Comparison of ENCODE assay signal across 11 mouse cellular contexts in the genomic region with DNA sequence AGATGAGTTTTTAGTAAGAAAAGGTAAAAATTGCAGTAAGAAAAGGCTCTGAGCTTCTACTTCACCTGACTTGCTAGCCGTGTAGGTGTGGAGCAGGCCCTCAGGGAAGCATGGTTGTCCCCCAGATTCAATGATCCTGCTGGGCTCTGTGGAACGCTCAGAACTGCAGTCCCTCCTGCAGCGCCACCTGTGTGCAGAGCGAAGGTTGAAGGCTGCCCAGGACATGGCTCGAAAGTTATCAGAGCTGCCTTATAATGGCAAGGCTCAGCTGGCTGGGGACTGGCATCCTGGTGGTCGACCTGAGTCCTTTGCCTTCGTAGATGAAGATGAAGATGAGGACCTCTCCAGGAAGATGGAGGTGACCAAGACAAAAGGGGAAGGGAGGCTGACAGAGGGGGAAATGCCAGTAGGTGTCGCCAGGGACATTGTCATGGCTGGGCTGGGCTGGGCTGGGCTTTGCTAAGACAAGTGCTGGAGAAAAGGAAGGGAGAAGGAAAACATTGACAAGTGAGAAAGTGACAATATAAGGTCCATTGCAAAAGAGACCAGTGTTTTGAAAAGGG. TPM values are rescaled to one million over a fixed set of nuclear protein-coding genes. Genes with fewer than 3 reads are reported as not detected.
DNase-seq lines count a peak whose midpoint lies in the region; ATAC-seq and TF ChIP-seq lines count a peak whose summit lies in the region.
"Had no signal": no experiment of that assay in that cellular context is flagged by ENCODE, and none has a peak within 500 bp of the region (broad histone marks: within the 10 kb centered on the region; RNA-seq: fewer than 3 reads in every experiment).

No protein-coding gene starts in this region.

- H3K36me3 ChIP-seq in testis, adult 2 months (ENCODE audit: control insufficient read depth, insufficient read depth, low read length) = no peaks in the 10 kb centered on the region; the same call in 1 of the 2 replicates

- H3K27ac ChIP-seq in testis, adult 2 months (ENCODE audit: control insufficient read depth, insufficient read depth, low read depth, low read length) = no peak overlapping the region
- H3K27ac ChIP-seq: hindbrain, embryonic 15.5 days had no signal

- DNase-seq in cerebellum, adult 8-10 months = no peak
- peak; percentile 8 for DNase-seq in kidney, adult 9 months
- DNase-seq in kidney, adult 11 months = no peak
- DNase-seq in testis, postnatal 14 days (ENCODE audit: low spot score) = no peak
- no peak for DNase-seq in right cerebral cortex, postnatal 36 days (ENCODE audit: low spot score in 2 of 2)
- DNase-seq: B cell, adult 2 months had no signal

- no peak overlapping the region for H3K4me3 ChIP-seq in testis, adult 2 months (ENCODE audit: control insufficient read depth, low read depth, low read length)
- H3K4me3 ChIP-seq: hindbrain, embryonic 15.5 days had no signal

- ATAC-seq in cerebellum, adult (ENCODE audit: insufficient number of reproducible peaks, low FRiP score, low TSS enrichment) = peak; percentile 57; the same call in 1 of the 2 replicates
- 0 out of 2 replicates have a peak, but pooled peaks have one; percentile 19 for ATAC-seq in monocyte, adult 5-6 weeks (replicated peaks; ENCODE audit: insufficient number of reproducible peaks, low FRiP score, low TSS enrichment, poor library complexity, severe bottlenecking)

- H3K4me1 ChIP-seq in testis, adult 2 months (ENCODE audit: control insufficient read depth, insufficient read depth, low read length) = no peaks in the 10 kb centered on the region
- H3K4me1 ChIP-seq: hindbrain, embryonic 15.5 days had no signal

- 0 out of 2 replicates have a peak, but pooled peaks have one; percentile 0 for TF ChIP-seq CTCF in testis, adult 2 months (IDR thresholded peaks at IDR 0.05; ENCODE audit: control insufficient read depth, insufficient read depth, insufficient replicate concordance, low read depth, low read length)

- TF ChIP-seq POLR2A in testis, adult 2 months (IDR thresholded peaks at IDR 0.05; ENCODE audit: control insufficient read depth, low read depth, low read length) = no peak

- H3K27me3 ChIP-seq in testis, adult 2 months (ENCODE audit: control insufficient read depth, insufficient read depth, low read length) = no peaks in the 10 kb centered on the region
- H3K27me3 ChIP-seq: hindbrain, embryonic 15.5 days had no signal

RNA-seq across cellular contexts. Expression of a gene that starts 14.5 kb away (rescaled TPM):
- polyA plus RNA-seq in testis, adult 2 months (2012; rRNA removed) = 11.9 and 12.0 TPM in 2 replicates
- 0.10 to 0.32 TPM in 2 of 3 replicates, not detected in the other for total RNA-seq in monocyte, adult 5-6 weeks (2017)

RNA-seq across cellular contexts. Expression of a gene that starts 23.4 kb away (rescaled TPM):
- 0.84 and 0.89 TPM in 2 replicates for polyA plus RNA-seq in testis, adult 2 months (2012; rRNA removed)
- total RNA-seq in monocyte, adult 5-6 weeks (2017) = not detected in 3 replicates

RNA-seq across cellular contexts. Expression of a gene that starts 39.5 kb away (rescaled TPM):
- polyA plus RNA-seq in testis, adult 2 months (2012; rRNA removed) = 35.2 and 40.1 TPM in 2 replicates
- total RNA-seq in monocyte, adult 5-6 weeks (2017) = 102 to 184 TPM (median 117 TPM) in 3 replicates

RNA-seq across cellular contexts. Expression of a gene that starts 45.1 kb away (rescaled TPM):
- polyA plus RNA-seq in testis, adult 2 months (2012; rRNA removed) = 7.4 and 10.4 TPM in 2 replicates
- 60.1 to 70.0 TPM (median 67.4 TPM) in 3 replicates for total RNA-seq in monocyte, adult 5-6 weeks (2017)

RNA-seq across cellular contexts. Expression of a gene that starts 48.1 kb away (rescaled TPM):
- 0.12 TPM in 1 of 2 replicates, not detected in the other for polyA plus RNA-seq in testis, adult 2 months (2012; rRNA removed)
- not detected in 3 replicates for total RNA-seq in monocyte, adult 5-6 weeks (2017)
- total RNA-seq: left cerebral cortex, postnatal 25 days had no signal
